Mouse (Mus musculus): ENCODE data around the gene Rnf213. TPM values are rescaled to one million over a fixed set of nuclear protein-coding genes. Genes with fewer than 3 reads are reported as not detected.

Gene Rnf213
- total RNA-seq, 1 experiment from 2014 or later: 105 TPM

DNA sequence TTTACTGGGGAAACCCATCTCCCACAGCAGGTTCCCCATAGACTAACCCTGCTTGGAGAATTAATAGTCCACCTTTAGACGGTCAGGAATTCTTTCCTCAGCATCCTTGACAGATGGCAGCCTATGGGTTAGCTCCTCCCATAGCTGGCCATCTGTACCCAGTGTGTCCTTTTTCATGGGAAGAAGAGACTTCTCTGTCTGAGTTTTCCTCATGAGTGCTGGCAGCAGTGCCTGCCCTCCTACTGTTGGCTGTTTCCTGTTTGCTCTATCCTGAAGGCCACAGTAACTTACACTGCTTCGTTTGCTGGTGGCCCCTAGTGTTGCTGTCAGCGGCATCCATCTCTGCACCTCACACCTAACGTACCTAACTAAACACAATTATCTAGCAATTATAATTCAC lies 104.6 kb downstream of the Rnf213 start:
- no peak for ATAC-seq (replicated peaks in 1 of 2; ENCODE audit: insufficient read depth in 1 of 2, low FRiP score in 2 of 2, low TSS enrichment in 1 of 2, low read depth in 1 of 2, poor library complexity in 2 of 2, severe bottlenecking in 2 of 2)

DNA sequence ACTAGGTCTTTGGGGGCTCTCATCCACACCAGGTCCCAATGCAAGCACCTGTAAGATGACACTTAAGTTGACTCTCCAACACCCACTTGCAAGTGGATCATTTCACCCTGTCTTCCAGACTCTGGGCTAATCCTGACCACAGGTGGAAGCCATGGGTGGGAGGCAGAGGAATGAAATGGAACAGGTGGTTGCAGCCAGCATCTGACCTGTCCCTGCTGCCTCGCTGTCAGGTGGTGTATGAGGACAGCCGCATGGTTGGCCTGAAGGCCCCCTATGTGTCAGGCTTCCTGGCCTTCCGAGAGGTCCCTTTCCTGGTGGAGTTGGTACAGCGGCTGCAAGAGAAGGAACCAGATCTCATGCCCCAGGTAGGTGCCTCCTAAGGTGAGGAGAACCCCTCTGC lies 106.4 kb downstream of the Rnf213 start:
- no peak for ATAC-seq (replicated peaks in 1 of 2; ENCODE audit: insufficient read depth in 1 of 2, low FRiP score in 2 of 2, low TSS enrichment in 1 of 2, low read depth in 1 of 2, poor library complexity in 2 of 2, severe bottlenecking in 2 of 2)

DNA sequence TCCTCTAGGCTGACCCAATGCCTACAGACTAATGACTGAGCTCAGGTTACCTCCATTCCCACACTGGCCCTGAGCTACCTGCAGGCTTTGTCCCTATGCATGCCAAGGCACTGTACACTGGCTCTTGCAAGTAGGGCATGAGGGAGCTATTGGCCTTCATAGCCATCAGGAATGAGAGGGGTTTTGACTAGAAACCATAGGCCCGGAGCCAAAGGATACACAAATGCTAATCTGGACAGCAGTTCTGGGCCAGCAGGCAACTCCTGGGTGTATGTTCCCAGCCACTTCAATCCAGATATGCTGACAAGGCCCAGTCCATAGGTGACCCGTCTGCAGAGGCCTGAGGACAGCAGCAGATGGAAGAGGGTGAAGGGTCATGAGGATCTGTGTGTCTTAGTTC lies 107.1 kb downstream of the Rnf213 start:
- ATAC-seq (replicated peaks in 1 of 2; ENCODE audit: insufficient read depth in 1 of 2, low FRiP score in 2 of 2, low TSS enrichment in 1 of 2, low read depth in 1 of 2, poor library complexity in 2 of 2, severe bottlenecking in 2 of 2): no peak

DNA sequence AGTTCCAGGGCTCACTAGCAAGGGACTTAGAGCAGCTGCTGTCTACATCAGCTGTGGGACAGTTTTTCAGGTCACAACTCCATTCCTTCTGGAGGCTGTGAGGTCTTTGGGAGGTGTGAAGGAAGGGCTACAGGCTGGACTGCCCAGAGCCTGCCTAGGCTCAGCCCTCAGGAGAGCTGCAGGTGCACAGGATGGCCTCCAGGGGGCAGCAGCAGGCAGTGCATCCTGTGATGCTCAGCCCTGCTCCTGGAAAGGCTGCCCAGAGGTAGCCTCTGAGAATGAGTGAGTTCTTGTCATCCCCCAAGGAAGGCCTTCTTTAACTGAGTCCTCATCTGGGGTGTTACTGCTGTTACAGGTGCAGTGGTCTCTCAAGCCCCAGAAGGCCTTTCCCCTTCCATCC lies 110.8 kb downstream of the Rnf213 start:
- peak; percentile 78 to 86; a peak in 3 of 4 replicates for ATAC-seq (replicated peaks in 1 of 2; ENCODE audit: insufficient read depth in 1 of 2, low FRiP score in 2 of 2, low TSS enrichment in 1 of 2, low read depth in 1 of 2, poor library complexity in 2 of 2, severe bottlenecking in 2 of 2)

DNA sequence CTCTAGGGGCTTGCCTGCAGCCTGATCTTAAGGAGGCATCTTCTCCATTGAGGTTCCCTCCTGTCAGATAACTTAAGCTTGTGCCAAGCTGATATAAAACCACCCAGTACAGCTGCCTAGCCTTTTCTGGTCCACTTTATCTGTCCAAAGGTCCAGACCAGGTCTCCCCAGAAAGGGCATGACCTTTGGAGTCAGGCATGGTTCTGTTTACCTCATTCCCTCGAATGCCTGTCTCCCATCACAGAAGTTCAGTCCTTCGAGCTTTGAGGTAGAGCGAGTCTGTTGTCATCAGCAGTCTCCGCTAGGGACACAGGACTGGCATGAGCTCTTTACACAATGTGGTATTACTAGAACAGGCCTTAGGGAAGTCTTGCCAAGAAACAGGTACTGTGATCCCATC lies 113.5 kb downstream of the Rnf213 start:
- ATAC-seq (replicated peaks in 1 of 2; ENCODE audit: insufficient read depth in 1 of 2, low FRiP score in 2 of 2, low TSS enrichment in 1 of 2, low read depth in 1 of 2, poor library complexity in 2 of 2, severe bottlenecking in 2 of 2): no peak

DNA sequence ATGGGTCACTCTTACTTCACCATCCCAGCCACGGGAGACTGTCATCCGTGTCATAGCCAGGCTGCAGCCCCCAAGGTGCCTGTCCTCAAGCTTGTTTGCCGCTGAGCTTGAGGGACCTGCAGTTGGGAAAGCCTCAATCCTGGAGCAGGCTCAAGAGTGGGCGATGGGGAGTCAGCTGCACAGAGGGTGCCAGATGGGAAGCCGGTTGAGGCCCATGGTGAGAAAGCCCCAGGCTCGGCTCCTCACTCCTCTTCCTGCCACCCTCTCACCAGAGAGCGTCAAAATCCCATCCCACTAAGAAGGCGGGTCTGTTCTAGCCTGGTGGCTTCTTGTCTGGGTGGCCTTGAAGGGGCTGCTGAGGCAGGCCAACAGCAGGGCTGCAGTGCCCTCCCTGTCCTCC lies 114.9 kb downstream of the Rnf213 start:
- no peak for ATAC-seq (replicated peaks in 1 of 2; ENCODE audit: insufficient read depth in 1 of 2, low FRiP score in 2 of 2, low TSS enrichment in 1 of 2, low read depth in 1 of 2, poor library complexity in 2 of 2, severe bottlenecking in 2 of 2)

DNA sequence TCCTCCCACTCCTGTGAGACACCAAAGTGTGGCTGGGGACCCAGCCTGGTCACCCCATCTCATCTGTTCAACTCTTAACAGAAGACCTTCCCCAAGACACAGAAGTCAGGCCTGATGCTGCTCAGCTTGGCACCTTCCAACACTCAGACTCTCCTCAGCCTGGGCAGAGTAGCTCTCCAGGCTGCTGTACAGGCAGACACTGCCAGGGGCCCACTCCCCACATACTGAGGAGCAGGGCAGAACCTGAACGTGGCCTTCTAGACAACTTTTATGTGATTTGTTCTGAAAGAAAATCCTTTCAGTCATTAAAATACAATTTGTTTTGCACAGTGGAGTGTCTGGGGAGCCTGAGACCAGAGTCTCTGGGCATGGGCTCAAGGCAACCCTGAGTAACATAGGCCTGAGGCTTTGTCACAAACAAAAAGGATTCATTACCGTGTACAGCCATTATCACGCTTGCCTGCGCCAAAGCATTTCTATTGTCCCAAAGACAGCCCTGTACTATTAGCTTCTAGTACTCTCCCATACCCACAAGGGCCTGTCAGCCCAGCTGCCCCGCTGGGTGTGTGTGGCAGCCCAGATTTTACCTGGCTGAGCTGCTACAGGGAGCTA lies 116.4 kb downstream of the Rnf213 start:
- ATAC-seq (replicated peaks in 1 of 2; ENCODE audit: insufficient read depth in 1 of 2, low FRiP score in 2 of 2, low TSS enrichment in 1 of 2, low read depth in 1 of 2, poor library complexity in 2 of 2, severe bottlenecking in 2 of 2): no peak

DNA sequence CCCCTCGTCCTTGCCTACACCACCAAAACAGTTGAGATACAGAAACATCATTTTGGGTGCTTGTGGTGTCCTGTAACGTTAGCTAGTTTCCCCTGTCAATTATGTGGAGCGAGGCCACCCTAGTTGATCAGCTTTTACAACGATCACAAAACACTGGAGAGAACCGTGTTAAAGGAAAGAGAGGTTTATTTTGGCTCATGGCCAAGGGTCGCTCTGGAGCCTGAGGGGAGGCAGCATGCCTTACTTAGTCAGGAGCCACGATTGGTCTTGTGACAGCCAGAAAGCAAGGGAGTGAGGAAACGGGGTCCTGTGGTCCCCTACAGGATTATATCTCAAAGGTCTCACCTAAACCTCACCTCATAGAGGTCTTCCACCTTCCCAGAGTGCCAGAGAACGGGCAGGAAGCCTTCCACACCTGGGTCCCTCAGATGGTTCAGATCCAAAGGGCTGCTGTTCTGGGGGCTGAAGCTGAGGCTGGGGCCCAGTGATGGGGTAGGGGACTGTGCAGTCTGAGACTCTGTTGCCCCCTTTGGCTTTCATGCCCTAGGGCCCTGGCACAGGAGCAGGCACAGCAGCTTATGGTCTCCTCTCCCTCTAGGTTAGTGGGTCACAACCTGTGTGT lies 120.2 kb downstream of the Rnf213 start:
- ATAC-seq (replicated peaks in 1 of 2; ENCODE audit: insufficient read depth in 1 of 2, low FRiP score in 2 of 2, low TSS enrichment in 1 of 2, low read depth in 1 of 2, poor library complexity in 2 of 2, severe bottlenecking in 2 of 2): no peak

DNA sequence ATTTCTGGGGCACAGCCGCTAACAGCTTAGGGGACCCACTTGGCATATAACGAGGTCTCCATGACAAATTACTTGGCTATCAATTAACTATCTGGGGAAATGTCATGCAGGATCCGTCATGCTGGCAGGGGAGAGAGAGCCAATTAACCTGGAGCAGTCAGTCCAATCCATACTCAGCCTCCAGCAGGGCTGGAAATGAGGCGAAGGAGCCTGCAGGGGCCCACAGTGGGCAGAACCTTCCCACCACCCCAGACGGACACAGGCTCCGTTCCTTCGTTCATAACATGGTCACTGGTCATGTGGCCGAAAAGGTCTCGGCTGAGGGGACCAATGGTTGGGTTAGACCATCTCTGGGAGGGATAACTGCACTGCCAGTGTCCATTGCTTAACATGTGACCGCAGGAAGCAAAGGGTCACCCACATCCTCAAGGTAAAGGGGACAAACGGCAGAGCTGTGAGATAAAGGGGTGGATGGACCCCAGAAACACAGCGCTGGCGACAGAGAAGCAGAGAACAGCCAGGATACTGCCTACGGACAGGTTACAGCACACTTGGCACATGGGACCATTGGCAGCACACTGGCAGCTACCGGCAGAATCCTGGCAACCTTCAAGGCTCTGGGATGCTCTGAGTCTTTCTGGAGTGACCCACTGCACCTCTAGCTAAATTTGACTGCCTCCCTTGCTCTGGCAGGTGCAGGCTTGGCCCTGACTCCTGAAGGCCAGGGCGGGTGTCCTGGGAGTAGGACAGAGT lies 121.4 kb downstream of the Rnf213 start:
- ATAC-seq (replicated peaks in 1 of 2; ENCODE audit: insufficient read depth in 1 of 2, low FRiP score in 2 of 2, low TSS enrichment in 1 of 2, low read depth in 1 of 2, poor library complexity in 2 of 2, severe bottlenecking in 2 of 2): no peak

DNA sequence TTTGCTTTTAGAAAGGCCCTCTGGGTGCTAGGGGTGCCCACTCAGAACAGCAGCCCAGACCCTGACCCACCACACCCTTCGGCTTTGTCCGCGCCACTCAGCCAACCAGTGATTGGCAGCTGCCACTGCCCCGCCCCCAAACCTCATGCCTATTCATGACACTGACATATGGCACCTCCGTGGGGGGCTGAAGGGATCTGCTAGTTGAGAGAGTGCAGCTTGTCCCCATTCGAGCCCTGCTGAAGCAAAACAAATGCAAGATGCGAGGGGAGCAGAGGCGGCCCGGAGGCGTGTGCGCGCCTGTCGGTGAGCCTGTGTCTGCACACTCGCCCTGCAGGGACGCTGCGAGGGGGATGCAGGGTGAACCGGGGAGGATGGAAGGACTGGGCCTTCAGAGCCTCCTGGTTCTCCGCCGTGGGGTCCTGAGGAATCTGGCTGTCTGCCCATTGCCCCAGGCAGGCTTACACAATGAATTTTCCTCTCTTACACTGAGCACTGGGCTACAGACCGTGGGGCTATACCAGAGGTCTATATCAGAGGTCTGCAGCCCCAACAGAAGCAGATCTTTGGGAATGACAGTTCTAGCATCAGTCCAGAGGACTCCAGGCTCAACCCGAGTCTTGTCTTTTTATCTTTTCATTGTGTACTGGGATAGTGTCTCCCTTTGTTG lies 122.2 kb downstream of the Rnf213 start:
- ATAC-seq (replicated peaks in 1 of 2; ENCODE audit: insufficient read depth in 1 of 2, low FRiP score in 2 of 2, low TSS enrichment in 1 of 2, low read depth in 1 of 2, poor library complexity in 2 of 2, severe bottlenecking in 2 of 2): no peak

DNA sequence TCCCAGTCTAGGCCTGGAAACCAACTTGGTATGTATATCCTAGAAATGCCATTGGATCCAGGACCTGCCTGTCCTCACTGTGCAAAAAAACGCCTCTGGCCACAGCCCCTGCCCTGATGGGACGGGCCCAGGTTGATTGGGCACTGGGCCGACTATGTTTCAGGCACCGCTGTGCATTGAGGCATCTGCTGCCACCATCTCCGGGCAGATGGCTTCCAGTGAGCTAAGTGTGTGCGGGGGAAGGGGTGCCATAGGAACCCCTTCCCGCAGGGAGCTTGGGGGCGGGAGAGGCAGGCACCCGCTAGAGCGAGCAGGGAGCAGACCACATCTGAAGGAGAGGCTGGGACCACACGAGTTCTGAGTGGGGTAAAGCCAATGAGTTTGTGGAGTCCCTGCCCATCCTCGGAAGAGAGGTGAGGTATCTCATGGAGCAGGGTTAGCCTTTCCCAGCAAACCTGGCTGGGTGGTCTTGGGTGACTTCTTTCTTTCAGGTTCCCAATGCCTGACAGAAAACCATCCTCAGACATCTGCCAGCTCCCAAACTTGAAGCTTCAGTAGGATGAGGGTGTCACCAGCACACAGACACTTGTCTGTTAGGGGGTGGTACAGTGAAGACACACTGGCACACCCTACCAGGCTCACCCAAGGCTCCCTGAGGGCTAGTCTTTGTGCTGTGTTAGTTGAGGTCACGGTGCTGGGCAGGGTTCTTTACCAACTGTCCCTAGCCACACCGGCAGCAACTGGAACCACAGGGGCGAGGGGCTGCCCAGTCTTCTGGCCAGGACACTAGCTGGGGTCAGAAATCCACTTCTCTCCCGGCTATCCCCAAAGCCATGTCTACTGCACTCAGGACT lies 123.2 kb downstream of the Rnf213 start:
- ATAC-seq (replicated peaks in 1 of 2; ENCODE audit: insufficient read depth in 1 of 2, low FRiP score in 2 of 2, low TSS enrichment in 1 of 2, low read depth in 1 of 2, poor library complexity in 2 of 2, severe bottlenecking in 2 of 2): no peak

DNA sequence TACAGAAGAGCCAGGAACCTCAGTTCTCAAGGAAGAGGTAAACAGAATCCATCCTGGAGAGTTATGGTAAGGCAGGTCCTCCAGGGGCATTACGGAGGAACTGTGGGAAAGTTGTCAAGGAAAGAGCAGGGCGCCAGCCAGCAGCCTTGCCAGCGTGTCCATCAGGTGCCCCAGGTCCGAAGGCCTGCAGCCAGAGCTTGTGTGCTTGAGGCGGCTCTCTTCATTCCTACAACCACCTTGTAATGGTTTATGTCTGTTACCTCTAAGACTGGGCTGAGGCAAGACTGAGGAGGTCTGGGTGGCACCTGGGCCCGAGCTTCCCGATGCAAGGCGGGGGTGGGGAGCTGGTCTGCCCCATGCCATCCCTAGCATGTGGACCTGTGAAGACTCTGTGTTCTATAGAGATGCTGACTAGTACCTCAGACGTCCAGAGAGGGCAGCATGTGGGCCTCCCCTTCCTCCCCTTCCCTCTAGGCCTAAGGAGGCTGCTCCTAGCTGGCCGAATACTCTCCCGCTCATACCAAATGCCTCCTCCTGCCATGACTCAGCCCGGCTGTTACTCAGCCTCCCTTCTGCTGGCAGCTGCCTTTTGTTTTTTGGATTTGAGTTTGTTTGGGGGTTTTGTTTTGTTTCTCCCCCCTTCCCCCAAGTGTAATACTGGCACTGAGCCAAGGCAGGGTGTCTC lies 123.9 kb downstream of the Rnf213 start:
- ATAC-seq (replicated peaks in 1 of 2; ENCODE audit: insufficient read depth in 1 of 2, low FRiP score in 2 of 2, low TSS enrichment in 1 of 2, low read depth in 1 of 2, poor library complexity in 2 of 2, severe bottlenecking in 2 of 2): no peak

DNA sequence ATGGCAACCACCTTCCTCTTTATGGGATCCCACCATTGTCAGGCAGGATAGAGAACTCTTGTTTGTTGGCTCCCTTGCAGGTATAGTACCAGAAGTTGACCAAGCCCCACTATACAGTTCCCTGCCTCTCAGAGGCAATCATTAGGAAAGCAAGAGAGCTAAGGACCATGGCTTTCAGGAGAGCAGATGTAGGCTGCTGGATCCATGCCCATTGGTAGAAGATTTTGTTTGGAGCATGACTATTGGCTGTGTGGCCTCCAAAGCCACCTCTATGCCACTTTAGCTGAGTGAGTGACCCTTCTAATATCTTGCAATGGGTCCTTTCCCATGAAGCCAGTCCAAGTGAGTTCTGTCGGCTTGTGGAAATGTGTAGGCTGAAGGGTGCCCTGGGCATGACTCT lies 126.5 kb downstream of the Rnf213 start:
- no peak for ATAC-seq (replicated peaks in 1 of 2; ENCODE audit: insufficient read depth in 1 of 2, low FRiP score in 2 of 2, low TSS enrichment in 1 of 2, low read depth in 1 of 2, poor library complexity in 2 of 2, severe bottlenecking in 2 of 2)

DNA sequence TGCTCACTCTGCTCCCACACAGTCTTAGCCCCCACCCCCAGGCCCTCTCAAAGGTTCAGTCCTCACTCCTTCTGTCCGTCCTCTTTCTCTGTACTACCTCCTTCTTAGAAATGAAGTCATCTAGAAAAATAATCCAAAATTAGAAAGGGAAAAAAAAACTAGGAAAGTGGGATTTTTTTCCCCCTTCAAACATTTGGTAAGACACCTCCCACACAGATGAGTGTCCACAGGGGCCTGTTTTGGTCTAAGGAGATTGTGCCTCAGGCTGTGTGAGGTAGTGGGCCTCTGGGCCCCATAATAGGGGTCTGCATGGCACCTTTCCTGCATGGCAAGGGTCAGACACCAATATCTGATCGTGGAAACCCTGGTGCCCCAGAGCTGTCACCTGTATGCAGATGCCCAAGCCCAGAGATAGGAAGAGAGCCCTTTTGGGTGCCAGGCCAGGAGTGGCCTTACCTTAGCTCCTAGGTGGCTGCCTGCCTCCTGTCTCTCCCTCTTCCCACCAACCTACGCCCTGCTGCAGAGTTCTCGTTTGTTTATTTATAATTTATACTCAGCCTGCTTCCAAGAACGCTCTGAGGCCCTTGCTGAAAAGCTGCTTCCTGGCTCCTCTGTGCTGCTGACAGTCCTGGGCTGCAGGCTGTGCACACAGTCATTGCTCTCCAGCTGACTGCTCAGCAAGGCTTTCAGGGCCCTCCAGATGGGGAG lies 127.3 kb downstream of the Rnf213 start:
- ATAC-seq (replicated peaks in 1 of 2; ENCODE audit: insufficient read depth in 1 of 2, low FRiP score in 2 of 2, low TSS enrichment in 1 of 2, low read depth in 1 of 2, poor library complexity in 2 of 2, severe bottlenecking in 2 of 2): no peak

DNA sequence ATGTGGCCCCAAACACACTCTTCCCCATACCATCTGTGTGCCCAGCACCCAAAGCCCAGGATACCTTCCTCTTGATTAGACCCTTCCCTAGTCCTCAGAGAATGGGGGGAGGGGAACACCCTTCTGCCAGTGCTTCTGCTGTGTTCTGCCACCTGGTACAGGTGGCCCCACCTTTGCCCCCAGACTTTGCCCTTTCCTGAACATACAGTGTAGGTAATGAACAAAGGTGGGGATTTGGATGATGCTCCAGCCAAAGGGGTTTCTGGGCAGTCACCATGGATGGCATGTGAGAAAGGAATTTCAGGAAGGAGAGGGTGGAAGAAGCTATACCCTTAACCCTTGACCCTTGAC lies 127.8 kb downstream of the Rnf213 start:
- no peak for ATAC-seq (replicated peaks in 1 of 2; ENCODE audit: insufficient read depth in 1 of 2, low FRiP score in 2 of 2, low TSS enrichment in 1 of 2, low read depth in 1 of 2, poor library complexity in 2 of 2, severe bottlenecking in 2 of 2)

DNA sequence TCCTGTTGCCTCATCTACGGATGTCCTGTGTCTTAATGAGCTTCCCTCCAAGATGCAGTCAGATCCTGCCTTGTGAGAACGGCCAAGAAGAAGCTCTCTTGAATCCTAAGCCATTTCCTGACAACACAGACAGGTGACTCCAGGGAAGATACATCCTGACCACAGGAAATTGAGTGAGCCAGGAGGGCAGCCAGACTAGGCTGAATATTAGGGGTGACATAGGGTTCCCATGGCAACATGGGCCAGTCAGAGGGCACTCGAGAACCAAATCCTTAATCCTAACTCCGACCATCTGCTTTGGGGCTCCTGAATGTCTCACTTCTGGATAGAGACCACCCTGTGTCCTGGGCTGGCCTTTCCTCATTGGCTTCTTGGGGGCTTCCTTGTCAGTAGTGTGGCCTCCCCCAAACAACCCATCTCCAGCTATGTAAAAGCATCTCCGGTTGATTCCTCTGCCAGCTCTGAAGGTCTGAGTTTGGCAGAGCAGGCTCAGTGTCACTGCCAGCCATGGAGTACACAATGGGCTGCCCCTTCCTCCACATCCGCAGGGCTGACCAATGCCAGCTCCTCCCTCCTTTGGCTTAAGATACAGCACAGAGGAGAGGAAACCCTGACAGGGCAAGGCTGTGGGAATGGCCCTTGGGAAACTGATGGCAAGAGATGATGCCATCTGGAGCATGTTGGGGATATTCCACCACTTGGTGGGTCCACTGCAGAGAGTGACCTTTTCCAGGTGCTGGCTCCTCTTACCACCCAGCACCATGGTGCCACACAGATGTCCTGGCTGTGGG lies 129.2 kb downstream of the Rnf213 start:
- no peak for ATAC-seq (replicated peaks in 1 of 2; ENCODE audit: insufficient read depth in 1 of 2, low FRiP score in 2 of 2, low TSS enrichment in 1 of 2, low read depth in 1 of 2, poor library complexity in 2 of 2, severe bottlenecking in 2 of 2)
